Mouse (Mus musculus) erythroblast, embryonic 14.5 days (primary cell): Measurements from ENCODE around the gene Gapt.

Source experiments
- GATA1 ChIP-seq: IDR thresholded peaks from 2 replicates; pipeline ENCODE4 v1.6.1; 2012; ENCODE audit warnings: low read length, inconsistent platforms, mixed read lengths
- TAL1 ChIP-seq: IDR thresholded peaks from 3 replicates; pipeline ENCODE4 v1.6.1; 2012; ENCODE audit warnings: low read length, inconsistent platforms, mixed read lengths

DNA sequence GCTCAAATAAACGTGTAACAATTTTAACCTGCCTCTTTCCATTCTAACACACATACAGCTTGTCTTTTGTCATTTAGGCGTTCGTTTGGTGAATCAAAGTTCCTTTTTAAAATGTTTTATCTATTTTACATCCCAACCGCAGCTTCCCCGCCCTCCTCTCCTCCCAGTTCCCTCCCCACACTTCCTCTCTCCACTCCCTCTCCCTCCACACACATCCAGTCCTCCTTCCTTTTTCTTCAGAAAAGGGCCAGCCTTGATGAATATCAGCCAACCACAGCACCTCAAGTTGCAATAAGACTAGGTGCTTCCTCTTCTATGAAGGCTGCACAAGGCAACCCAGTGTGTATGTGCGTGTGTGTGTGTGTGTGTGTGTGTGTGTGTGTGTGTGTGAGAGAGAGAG, 27.5 kb upstream of the Gapt start:
- TF ChIP-seq GATA1 (no peak), TAL1 (no peak)
